Mouse (Mus musculus) liver, embryonic 18 days (tissue): ENCODE measurements around the gene Upb1. TPM values are rescaled to one million over a fixed set of nuclear protein-coding genes. Genes with fewer than 3 reads are reported as not detected.

ENCODE experiments used
- polyA plus RNA-seq: library from polyadenylated mRNA; depleted of rRNA; stranded (reverse); fragments of >200 nt; gene quantifications from 2 replicates; pipeline ENCODE4 v1.2.3, GENCODE M21; 2012; rRNA removed

The Upb1 gene
- 30.5 and 44.9 TPM in 2 replicates for polyA plus RNA-seq

GRCm38 (mm10) chr10:75400958-75401357 is at the start of gene Upb1:
TSS of gene Upb1 (plus strand) at chr10:75401115.

Other genes with a start within 250 kb of the Upb1 start
- gene Specc1l, start 189.0 kb upstream of the Upb1 start, polyA plus RNA-seq: 4.6 and 5.1 TPM in 2 replicates
- gene Adora2a, start 84.2 kb upstream of the Upb1 start, polyA plus RNA-seq: 2.3 and 2.6 TPM in 2 replicates
- gene Snrpd3, start 116.4 kb downstream of the Upb1 start, polyA plus RNA-seq: 40.4 and 47.4 TPM in 2 replicates
- gene Gucd1, start 116.9 kb downstream of the Upb1 start, polyA plus RNA-seq: 46.2 and 49.5 TPM in 2 replicates
- gene Lrrc75b, start 159.2 kb downstream of the Upb1 start, polyA plus RNA-seq: 0.12 and 0.23 TPM in 2 replicates
- gene Ggt1, start 160.5 kb downstream of the Upb1 start, polyA plus RNA-seq: 59.6 and 80.8 TPM in 2 replicates
- gene Ggt5, start 188.2 kb downstream of the Upb1 start, polyA plus RNA-seq: 1.7 and 2.2 TPM in 2 replicates
- gene Susd2, start 242.9 kb downstream of the Upb1 start, polyA plus RNA-seq: 1.4 TPM in 2 replicates